Mouse (Mus musculus): ENCODE measurements at regions not wholly inside any gene's neighbourhood (a gene's known extent, or its start where the extent isn't known, plus 50 kb on each side); places are given as distances from the start of the nearest gene placed in this dataset.

- 90% methylated on average over 1 of the region's 1 CpGs for WGBS
- H3K4me2 ChIP-seq (ENCODE audit: low read length) = no peak overlapping the region
- no peak for ATAC-seq (ENCODE audit: insufficient number of reproducible peaks, insufficient read depth, low FRiP score, low read depth)
- H3K4me1 ChIP-seq (ENCODE audit: control insufficient read depth in 2 of 2, insufficient read depth in 2 of 2, low read length in 2 of 2) = peaks cover 0 to 3% of the 10 kb centered on the region in 2 experiments; a peak in 1 of 4 replicates
- H3K27me3 ChIP-seq (ENCODE audit: control insufficient read depth, insufficient read depth, low read length) = peaks cover 8% of the 10 kb centered on the region; the same call in 1 of the 2 replicates
- 0 out of 2 replicates have a peak, but pooled peaks cover 2% of the 10 kb centered on the region for H3K9me3 ChIP-seq (ENCODE audit: control insufficient read depth, low read length)
- no peak overlapping the region for H3K4me3 ChIP-seq (ENCODE audit: control insufficient read depth in 1 of 2, insufficient read depth in 1 of 2, low read depth in 1 of 2, low read length in 2 of 2)
- no peak overlapping the region for H3K9ac ChIP-seq (ENCODE audit: low read length)
- no peaks in the 10 kb centered on the region for H3K36me3 ChIP-seq (ENCODE audit: control insufficient read depth, insufficient read depth, low read length)
- no peak overlapping the region for H3K27ac ChIP-seq (replicated peaks in 1 of 2; ENCODE audit: control insufficient read depth in 1 of 2, insufficient read depth in 1 of 2, low read depth in 2 of 2, low read length in 2 of 2)
These were observed 83.5 kb upstream of the Rybp start for GRCm38 (mm10) chr6:100370828-100371227.

DNA sequence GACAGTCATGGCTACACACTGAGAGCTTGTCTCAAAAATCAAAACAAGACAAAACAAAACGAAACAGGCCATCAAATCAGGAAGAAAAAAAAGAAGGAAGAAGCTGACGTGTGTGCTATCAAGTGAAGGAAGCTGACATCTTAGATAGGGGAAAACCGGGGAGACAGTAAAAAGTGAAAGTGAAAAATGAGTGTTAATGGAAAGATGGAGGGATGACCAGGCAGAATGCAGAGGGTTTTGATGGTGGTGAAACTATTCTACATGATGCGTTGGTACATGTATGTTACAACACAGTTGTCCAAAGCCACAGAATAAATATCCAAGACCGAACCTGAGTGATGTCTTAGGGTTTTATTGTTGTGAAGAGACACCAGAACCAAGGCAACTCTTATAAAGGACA lies 83.1 kb upstream of the Rybp start:
- 0 out of 2 replicates have a peak, but pooled peaks cover 2% of the 10 kb centered on the region for H3K9me3 ChIP-seq (ENCODE audit: control insufficient read depth, low read length)
- no peak overlapping the region for H3K9ac ChIP-seq (ENCODE audit: low read length)
- H3K4me2 ChIP-seq (ENCODE audit: low read length) = no peak overlapping the region
- H3K36me3 ChIP-seq (ENCODE audit: control insufficient read depth, insufficient read depth, low read length) = no peaks in the 10 kb centered on the region
- WGBS = 67% methylated on average over 5 of the region's 5 CpGs
- no peak overlapping the region for H3K27ac ChIP-seq (replicated peaks in 1 of 2; ENCODE audit: control insufficient read depth in 1 of 2, insufficient read depth in 1 of 2, low read depth in 2 of 2, low read length in 2 of 2)
- peaks cover 0 to 7% of the 10 kb centered on the region in 2 experiments; a peak in 1 of 4 replicates for H3K4me1 ChIP-seq (ENCODE audit: control insufficient read depth in 2 of 2, insufficient read depth in 2 of 2, low read length in 2 of 2)
- peaks cover 8% of the 10 kb centered on the region; the same call in 1 of the 2 replicates for H3K27me3 ChIP-seq (ENCODE audit: control insufficient read depth, insufficient read depth, low read length)
- no peak for ATAC-seq (ENCODE audit: insufficient number of reproducible peaks, insufficient read depth, low FRiP score, low read depth)
- H3K4me3 ChIP-seq (ENCODE audit: control insufficient read depth in 1 of 2, insufficient read depth in 1 of 2, low read depth in 1 of 2, low read length in 2 of 2) = no peak overlapping the region

DNA sequence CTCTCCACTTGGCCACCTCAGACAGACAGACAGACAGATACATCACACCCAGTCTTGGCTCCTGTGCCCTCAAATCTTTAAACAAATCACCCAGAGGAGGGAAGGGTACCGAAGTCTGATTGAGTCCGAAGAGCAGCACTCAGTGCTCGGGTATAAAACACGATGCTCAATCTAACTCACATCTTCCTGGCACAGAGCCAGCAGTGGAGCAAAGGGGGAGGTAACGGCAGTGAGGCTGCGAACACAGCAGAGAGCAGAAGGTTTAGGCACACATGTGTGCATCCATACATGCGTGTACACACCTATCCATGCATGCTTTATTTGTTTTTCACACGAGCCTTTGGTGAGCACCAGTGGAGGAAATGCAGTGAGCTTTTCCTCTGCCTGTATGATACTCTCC lies 78.9 kb upstream of the Rybp start:
- ATAC-seq (ENCODE audit: insufficient number of reproducible peaks, insufficient read depth, low FRiP score, low read depth) = no peak
- peaks cover 0 to 7% of the 10 kb centered on the region in 2 experiments; a peak in 1 of 4 replicates for H3K4me1 ChIP-seq (ENCODE audit: control insufficient read depth in 2 of 2, insufficient read depth in 2 of 2, low read length in 2 of 2)
- H3K36me3 ChIP-seq (ENCODE audit: control insufficient read depth, insufficient read depth, low read length) = no peaks in the 10 kb centered on the region
- peaks cover 8% of the 10 kb centered on the region; the same call in 1 of the 2 replicates for H3K27me3 ChIP-seq (ENCODE audit: control insufficient read depth, insufficient read depth, low read length)
- H3K9me3 ChIP-seq (ENCODE audit: control insufficient read depth, low read length) = no peaks in the 10 kb centered on the region
- WGBS = 52% methylated on average over 8 of the region's 8 CpGs
- no peak overlapping the region for H3K27ac ChIP-seq (replicated peaks in 1 of 2; ENCODE audit: control insufficient read depth in 1 of 2, insufficient read depth in 1 of 2, low read depth in 2 of 2, low read length in 2 of 2)
- H3K9ac ChIP-seq (ENCODE audit: low read length) = no peak overlapping the region
- no peak overlapping the region for H3K4me3 ChIP-seq (ENCODE audit: control insufficient read depth in 1 of 2, insufficient read depth in 1 of 2, low read depth in 1 of 2, low read length in 2 of 2)
- H3K4me2 ChIP-seq (ENCODE audit: low read length) = no peak overlapping the region

GRCm38 (mm10) chr6:100365791-100366190 lies 78.5 kb upstream of the Rybp start:
- 14% methylated on average over 4 of the region's 4 CpGs for WGBS
- Histone ChIP-seq H3K9me3 (ENCODE audit: control insufficient read depth, low read length) (no peaks in the 10 kb centered on the region), H3K36me3 (ENCODE audit: control insufficient read depth, insufficient read depth, low read length) (no peaks in the 10 kb centered on the region), H3K4me2 (ENCODE audit: low read length) (no peak overlapping the region), H3K27ac (replicated peaks in 1 of 2; ENCODE audit: control insufficient read depth in 1 of 2, insufficient read depth in 1 of 2, low read depth in 2 of 2, low read length in 2 of 2) (no peak overlapping the region), H3K4me3 (ENCODE audit: control insufficient read depth in 1 of 2, insufficient read depth in 1 of 2, low read depth in 1 of 2, low read length in 2 of 2) (no peak overlapping the region), H3K9ac (ENCODE audit: low read length) (no peak overlapping the region), H3K27me3 (ENCODE audit: control insufficient read depth, insufficient read depth, low read length) (peaks cover 8% of the 10 kb centered on the region; the same call in 1 of the 2 replicates), H3K4me1 (ENCODE audit: control insufficient read depth in 2 of 2, insufficient read depth in 2 of 2, low read length in 2 of 2) (peaks cover 0 to 7% of the 10 kb centered on the region in 2 experiments; a peak in 1 of 4 replicates)
- no peak for ATAC-seq (ENCODE audit: insufficient number of reproducible peaks, insufficient read depth, low FRiP score, low read depth)

DNA sequence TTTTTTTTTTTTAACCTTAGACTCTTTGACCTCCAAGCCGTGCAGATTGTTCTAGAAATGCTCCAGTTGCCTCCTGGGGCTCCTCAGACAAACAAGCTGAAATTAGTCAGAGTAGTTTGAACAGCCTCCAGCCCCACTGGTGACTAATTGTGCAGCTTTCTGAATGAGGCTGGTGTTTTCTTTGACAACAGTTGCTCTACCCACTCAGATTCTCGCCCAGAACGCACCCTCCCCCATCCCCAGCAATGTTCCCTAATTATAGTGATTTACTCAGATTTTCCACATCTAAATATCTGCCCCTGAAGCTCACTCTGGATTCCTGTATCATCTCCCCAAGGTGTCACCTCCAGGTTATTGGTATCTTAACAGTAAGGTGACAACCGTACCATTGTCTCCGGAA lies 76.4 kb upstream of the Rybp start:
- H3K4me3 ChIP-seq (ENCODE audit: control insufficient read depth in 1 of 2, insufficient read depth in 1 of 2, low read depth in 1 of 2, low read length in 2 of 2) = no peak overlapping the region
- no peak overlapping the region for H3K27ac ChIP-seq (replicated peaks in 1 of 2; ENCODE audit: control insufficient read depth in 1 of 2, insufficient read depth in 1 of 2, low read depth in 2 of 2, low read length in 2 of 2)
- peaks cover 0 to 7% of the 10 kb centered on the region in 2 experiments; a peak in 1 of 4 replicates for H3K4me1 ChIP-seq (ENCODE audit: control insufficient read depth in 2 of 2, insufficient read depth in 2 of 2, low read length in 2 of 2)
- no peaks in the 10 kb centered on the region for H3K36me3 ChIP-seq (ENCODE audit: control insufficient read depth, insufficient read depth, low read length)
- no peak overlapping the region for H3K9ac ChIP-seq (ENCODE audit: low read length)
- no peak overlapping the region for H3K4me2 ChIP-seq (ENCODE audit: low read length)
- ATAC-seq (ENCODE audit: insufficient number of reproducible peaks, insufficient read depth, low FRiP score, low read depth) = no peak
- H3K9me3 ChIP-seq (ENCODE audit: control insufficient read depth, low read length) = no peaks in the 10 kb centered on the region
- peaks cover 7% of the 10 kb centered on the region; the same call in 1 of the 2 replicates for H3K27me3 ChIP-seq (ENCODE audit: control insufficient read depth, insufficient read depth, low read length)
- WGBS = 53% methylated on average over 5 of the region's 5 CpGs

DNA sequence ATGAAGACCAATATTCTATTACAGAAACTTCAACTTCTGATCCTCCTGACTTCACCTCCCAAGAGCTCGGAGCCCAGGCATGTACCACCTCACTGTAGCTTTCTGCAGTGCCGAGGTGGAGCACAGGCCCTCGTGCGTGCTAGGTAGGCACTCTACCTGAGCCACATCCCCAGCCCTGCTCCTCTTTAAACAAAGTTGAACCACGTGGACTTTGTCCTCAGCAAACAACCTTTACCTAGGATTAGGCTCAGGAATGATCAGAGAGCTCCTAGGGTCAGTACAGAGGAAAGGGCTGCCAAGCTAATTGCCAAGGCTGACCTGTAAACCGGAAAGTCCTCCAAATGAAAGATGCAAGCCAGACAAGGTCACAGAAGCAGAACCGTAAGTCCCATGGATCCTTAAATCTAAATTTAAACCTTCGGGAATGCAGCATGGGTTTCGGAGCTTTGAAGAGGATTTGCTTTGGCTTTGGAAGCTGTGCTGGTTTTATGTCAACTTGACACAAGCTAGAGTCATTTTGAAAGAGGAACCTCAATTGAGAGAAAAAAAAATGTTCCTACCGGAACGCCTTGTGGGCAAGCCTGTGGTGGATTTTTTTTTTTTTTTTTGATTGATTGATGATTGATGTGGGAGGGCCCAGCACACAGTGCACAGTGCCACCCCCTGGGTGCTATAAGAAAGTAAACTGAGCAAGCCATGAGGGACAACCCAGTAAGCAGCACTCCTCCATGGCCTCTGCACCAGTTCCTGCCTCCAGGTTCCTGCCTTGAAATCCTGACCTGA lies 69.5 kb upstream of the Rybp start:
- no peak overlapping the region for H3K27ac ChIP-seq (replicated peaks in 1 of 2; ENCODE audit: control insufficient read depth in 1 of 2, insufficient read depth in 1 of 2, low read depth in 2 of 2, low read length in 2 of 2)
- H3K4me2 ChIP-seq (ENCODE audit: low read length) = no peak overlapping the region
- no peaks in the 10 kb centered on the region for H3K27me3 ChIP-seq (ENCODE audit: control insufficient read depth, insufficient read depth, low read length)
- H3K4me1 ChIP-seq (ENCODE audit: control insufficient read depth in 2 of 2, insufficient read depth in 2 of 2, low read length in 2 of 2) = peaks cover 3 to 4% of the 10 kb centered on the region in 2 experiments; a peak in 3 of 4 replicates
- WGBS = 63% methylated on average over 11 of the region's 11 CpGs
- H3K4me3 ChIP-seq (ENCODE audit: control insufficient read depth in 1 of 2, insufficient read depth in 1 of 2, low read depth in 1 of 2, low read length in 2 of 2) = no peak overlapping the region
- no peak for ATAC-seq (ENCODE audit: insufficient number of reproducible peaks, insufficient read depth, low FRiP score, low read depth)
- no peak overlapping the region for H3K9ac ChIP-seq (ENCODE audit: low read length)
- no peaks in the 10 kb centered on the region for H3K9me3 ChIP-seq (ENCODE audit: control insufficient read depth, low read length)
- H3K36me3 ChIP-seq (ENCODE audit: control insufficient read depth, insufficient read depth, low read length) = no peaks in the 10 kb centered on the region

GRCm38 (mm10) chr6:100355858-100356257 lies 68.6 kb upstream of the Rybp start:
- Histone ChIP-seq H3K4me3 (ENCODE audit: control insufficient read depth in 1 of 2, insufficient read depth in 1 of 2, low read depth in 1 of 2, low read length in 2 of 2) (no peak overlapping the region), H3K9me3 (ENCODE audit: control insufficient read depth, low read length) (no peaks in the 10 kb centered on the region), H3K36me3 (ENCODE audit: control insufficient read depth, insufficient read depth, low read length) (no peaks in the 10 kb centered on the region), H3K4me1 (ENCODE audit: control insufficient read depth in 2 of 2, insufficient read depth in 2 of 2, low read length in 2 of 2) (peaks cover 3 to 4% of the 10 kb centered on the region in 2 experiments; a peak in 3 of 4 replicates), H3K9ac (ENCODE audit: low read length) (no peak overlapping the region), H3K27ac (replicated peaks in 1 of 2; ENCODE audit: control insufficient read depth in 1 of 2, insufficient read depth in 1 of 2, low read depth in 2 of 2, low read length in 2 of 2) (no peak overlapping the region), H3K4me2 (ENCODE audit: low read length) (no peak overlapping the region), H3K27me3 (ENCODE audit: control insufficient read depth, insufficient read depth, low read length) (no peaks in the 10 kb centered on the region)
- no peak for ATAC-seq (ENCODE audit: insufficient number of reproducible peaks, insufficient read depth, low FRiP score, low read depth)
- 87% methylated on average over 9 of the region's 9 CpGs for WGBS

Data from heart, embryonic 14.5 days (tissue).